Mouse (Mus musculus) heart, embryonic 15.5 days (tissue): Measurements from ENCODE around the gene Kremen1. TPM values are rescaled to one million over a fixed set of nuclear protein-coding genes. Genes with fewer than 3 reads are reported as not detected.

Experiments used
- polyA plus RNA-seq: library from polyadenylated mRNA; unstranded; fragments of >200 nt; fragmentation: Nextera tagmentation; extraction: Ambion mirVana; gene quantifications from 2 replicates; pipeline ENCODE4 v1.2.1, GENCODE M21; 2015

Kremen1 gene
- polyA plus RNA-seq, 1 experiment from 2014 or later: 24.0 TPM

Other genes with a start within 250 kb of the Kremen1 start
- gene Rasl10a, start 203.4 kb downstream of the Kremen1 start, polyA plus RNA-seq: 0.96 and 1.1 TPM in 2 replicates
- gene Gas2l1, start 196.2 kb downstream of the Kremen1 start, polyA plus RNA-seq: 19.4 and 28.2 TPM in 2 replicates
- 26.2 and 30.9 TPM in 2 replicates for gene Rhbdd3, start 162.6 kb downstream of the Kremen1 start, polyA plus RNA-seq
- gene Ewsr1, start 162.3 kb downstream of the Kremen1 start, polyA plus RNA-seq: 359 and 482 TPM in 2 replicates
- gene Emid1, start 109.3 kb downstream of the Kremen1 start, polyA plus RNA-seq: 6.5 and 14.6 TPM in 2 replicates
- 6.5 and 6.7 TPM in 2 replicates for gene Znrf3, start 183.3 kb upstream of the Kremen1 start, polyA plus RNA-seq